Mouse (Mus musculus) yolk sac, embryonic 10.5 days (tissue): Measurements from ENCODE around the gene Rnf44.

Source experiments
- DNase-seq: peaks from one replicate; pipeline ENCODE4 v3.0.0-alpha.2; 2017; ENCODE audit warnings: low spot score

Rnf44 gene

DNA sequence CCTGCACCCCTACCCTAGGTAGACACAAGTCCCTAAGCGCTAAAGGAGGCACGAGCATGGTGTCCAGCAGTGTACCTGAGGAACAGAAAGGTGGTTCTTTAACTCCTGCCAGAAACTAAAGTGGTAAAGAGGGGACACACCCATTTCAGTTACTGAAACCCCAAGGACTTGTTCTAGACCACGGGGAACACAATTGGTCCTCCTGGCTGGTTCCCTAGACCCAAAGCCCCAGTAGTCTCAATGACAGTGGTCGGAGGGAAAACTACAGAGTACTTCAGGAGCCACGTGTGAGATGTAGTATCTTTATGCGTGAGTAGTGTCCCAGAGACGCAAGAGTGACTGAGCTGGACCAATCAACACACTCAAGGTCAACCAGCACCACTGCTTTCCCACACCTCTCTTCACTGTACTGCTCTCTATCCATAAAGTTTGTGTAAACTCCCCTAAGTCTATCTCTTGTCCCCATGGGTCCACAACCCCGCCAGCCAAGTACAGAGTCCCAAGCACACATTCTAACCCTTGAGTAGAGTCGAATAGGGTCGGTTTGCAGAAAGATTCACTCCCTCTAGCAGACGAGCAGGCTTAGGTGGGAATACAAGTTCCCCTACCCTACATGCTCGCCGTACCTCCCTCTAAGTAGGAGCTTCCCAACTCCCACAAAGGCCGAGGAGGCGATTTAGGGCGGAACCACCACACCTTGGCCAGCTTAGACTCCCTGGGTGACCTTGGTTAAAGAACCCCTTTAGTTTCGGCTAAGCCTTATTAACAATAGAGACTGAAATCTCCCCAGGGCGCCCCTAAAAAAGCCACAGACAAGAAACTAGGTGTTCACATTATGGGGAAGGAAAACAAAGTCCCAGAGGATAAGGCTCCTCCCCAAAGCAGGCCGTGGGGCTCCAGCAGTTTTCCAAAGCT lies 7.3 kb downstream of the Rnf44 start:
- DNase-seq, result no peak

- DNase-seq, result peak; percentile 41
Measured at GRCm38 (mm10) chr13:54685174-54685573, 8.5 kb downstream of the Rnf44 start.

DNA sequence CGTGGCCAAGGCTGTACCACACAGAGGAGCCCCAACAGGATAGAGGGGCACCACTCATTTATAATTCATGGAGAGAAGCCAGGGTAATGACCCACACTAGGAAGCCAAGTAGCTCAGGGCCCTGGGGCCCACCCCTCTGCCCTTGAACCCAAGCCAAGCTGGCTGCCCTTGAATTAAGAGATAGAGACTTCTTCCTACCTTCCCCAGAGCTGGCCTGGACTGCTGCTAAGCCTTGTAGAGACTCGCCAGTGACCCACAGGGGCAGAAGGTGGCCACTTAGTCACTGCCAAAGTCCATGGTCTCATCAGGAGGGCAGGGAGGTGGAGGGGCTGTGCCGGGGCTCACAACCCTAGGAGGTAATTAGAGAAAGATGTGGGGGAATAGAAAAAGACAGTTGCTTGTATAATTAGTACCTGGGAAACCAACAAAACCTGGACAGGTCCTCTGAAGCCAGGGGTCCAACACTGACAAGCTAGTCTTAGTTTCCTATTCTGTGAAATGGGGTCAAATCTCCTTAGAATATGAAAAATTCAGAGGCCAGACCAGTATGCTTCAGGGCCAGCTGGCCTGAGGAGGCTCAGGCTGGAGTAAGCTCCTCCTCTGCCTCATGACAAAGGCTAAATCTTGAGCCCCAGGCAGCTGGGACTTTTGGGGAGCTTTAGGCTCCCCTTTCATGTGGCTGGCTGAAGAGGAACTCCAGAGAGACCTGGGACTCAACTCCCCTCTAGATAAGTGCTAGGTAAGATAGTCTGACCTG lies 9.4 kb downstream of the Rnf44 start:
- DNase-seq, result no peak

- no peak for DNase-seq
Measured at GRCm38 (mm10) chr13:54683301-54683700, 10.4 kb downstream of the Rnf44 start.

DNA sequence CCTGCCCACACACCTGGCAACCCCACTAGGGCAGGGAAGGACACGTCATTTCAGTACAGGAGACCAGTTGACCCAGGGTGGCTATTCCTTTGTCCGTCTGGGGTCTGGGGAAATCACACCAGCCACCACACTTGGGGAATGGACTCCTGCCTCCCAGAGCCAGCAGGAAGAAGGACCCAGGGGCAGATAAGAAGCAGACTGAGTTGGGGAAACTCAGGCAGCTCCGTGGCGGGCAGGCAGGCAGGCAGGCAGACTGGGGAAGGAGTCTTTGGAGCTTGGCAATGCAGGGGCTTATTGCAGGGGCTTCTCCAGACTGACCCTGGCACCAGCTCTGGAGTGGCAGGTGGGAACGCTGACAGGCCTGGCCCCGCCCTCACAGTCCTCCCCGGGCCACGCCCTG lies 12.4 kb downstream of the Rnf44 start:
- DNase-seq, result no peak

DNA sequence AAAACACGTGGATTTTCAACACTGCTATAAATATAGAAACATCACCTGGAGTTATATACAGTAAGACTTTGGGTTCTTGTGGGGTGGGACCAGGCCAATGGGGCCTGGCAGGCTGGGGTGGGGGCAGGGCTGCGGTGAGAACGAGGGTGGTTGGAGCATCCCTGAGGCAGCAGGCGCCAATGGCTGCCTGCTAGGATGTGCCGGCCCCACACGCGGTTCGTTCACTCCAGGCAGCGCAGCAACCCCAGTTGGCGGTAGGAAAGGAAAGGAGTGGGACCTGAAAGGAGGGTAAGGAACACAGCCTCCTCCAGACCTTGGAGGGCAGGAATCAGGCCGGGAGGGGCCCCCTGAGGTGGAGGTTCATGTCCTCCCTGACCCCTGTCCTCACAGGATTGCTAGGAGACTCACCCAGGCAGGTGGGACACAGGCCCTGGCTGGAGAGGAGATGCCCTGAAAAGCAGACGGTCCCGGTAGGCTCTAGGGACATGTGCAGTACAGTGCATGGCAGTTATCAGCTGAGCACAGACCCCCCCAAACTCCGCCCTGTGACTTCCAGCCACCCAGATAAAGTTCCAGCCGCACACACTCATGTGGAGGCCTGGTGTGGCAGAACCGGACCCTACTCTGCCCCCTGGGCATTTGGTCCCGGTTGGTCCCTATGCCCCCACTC lies 13.4 kb downstream of the Rnf44 start:
- no peak for DNase-seq

DNA sequence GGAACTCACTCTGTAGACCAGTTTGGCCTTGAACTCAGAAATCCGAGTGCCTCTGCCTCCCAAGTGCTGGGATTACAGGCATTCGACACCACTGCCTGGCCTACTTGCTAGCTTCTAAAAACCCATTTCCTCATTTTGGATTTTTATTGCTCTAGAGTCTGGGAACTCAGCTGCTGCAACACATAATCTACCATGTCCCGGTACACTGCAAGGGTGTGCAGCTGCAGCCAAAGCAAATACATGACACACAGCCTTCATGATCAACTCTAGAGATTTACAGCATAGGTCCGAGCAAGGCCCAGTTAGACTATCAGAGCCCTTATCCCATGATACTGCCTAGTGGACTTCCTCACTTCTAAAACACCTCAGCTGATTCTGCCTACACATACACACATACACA lies 15.4 kb downstream of the Rnf44 start:
- no peak for DNase-seq

- DNase-seq, result peak; percentile 50
Measured at GRCm38 (mm10) chr13:54675895-54676590, 17.7 kb downstream of the Rnf44 start.

- no peak for DNase-seq
Measured at GRCm38 (mm10) chr13:54670491-54670890, 23.2 kb downstream of the Rnf44 start.

- DNase-seq, result no peak
Measured at GRCm38 (mm10) chr13:54665062-54665461, 28.6 kb downstream of the Rnf44 start.

GRCm38 (mm10) chr13:54664509-54664908 lies 29.2 kb downstream of the Rnf44 start:
- no peak for DNase-seq

DNA sequence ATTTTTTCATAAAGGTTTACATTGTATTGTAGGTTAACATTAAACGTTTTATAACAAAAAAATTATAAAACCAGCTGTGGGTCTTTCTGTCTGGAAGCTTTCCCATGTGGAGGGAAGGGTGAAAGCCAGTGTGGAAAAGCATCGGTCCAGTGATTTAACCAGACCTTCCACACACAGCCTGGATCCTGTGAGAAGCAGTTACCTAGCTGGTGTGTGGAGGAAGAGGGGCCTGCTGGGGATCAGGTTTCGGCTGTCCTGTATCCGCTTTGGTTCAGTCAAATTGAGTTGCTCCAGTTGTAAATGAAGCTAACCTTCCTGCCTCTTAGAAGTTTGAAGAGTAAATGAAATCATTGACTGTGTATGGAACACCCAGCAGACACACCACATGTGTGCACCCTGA lies 29.7 kb downstream of the Rnf44 start:
- DNase-seq, result no peak

GRCm38 (mm10) chr13:54661358-54661757 lies 32.3 kb downstream of the Rnf44 start:
- DNase-seq, result peak; percentile 39

DNA sequence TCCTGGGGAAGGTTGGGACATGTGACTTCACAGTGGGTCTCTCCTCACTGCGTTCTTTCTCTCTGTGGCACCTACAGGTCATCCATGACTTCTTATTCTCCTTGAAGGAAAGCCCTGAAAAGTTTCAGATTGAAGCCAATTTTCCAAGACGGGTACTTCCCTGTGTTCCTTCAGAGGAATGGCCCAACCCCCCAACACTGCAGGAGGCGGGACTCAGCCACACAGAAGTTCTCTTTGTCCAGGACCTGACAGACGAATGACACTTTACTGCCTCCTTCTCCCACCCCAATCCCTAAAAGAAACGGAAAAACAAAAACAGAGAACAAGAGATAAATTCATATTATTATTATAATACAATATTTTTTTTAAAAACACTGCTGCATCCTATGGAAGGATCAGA lies 32.8 kb downstream of the Rnf44 start:
- peak; percentile 32 for DNase-seq

DNA sequence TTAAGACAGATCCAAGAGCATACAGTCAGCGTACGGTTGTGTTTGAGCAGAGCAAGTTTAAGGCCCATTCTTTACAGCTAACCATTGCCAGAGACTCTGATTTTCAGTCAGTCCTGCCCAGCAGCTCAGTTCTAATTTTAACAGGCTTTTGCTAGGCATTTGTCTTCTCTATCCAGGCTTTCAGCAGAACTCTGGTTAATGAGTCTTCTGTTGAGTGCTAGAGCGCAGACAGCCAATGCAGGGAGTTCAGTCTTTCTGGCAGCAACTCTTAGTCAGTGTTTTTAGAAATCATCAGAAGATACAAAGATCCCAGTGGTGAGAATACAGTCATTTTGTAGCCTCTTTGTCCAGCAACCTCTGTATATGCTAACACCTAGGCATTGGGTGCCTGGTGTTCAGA lies 43.2 kb downstream of the Rnf44 start:
- DNase-seq, result no peak

DNA sequence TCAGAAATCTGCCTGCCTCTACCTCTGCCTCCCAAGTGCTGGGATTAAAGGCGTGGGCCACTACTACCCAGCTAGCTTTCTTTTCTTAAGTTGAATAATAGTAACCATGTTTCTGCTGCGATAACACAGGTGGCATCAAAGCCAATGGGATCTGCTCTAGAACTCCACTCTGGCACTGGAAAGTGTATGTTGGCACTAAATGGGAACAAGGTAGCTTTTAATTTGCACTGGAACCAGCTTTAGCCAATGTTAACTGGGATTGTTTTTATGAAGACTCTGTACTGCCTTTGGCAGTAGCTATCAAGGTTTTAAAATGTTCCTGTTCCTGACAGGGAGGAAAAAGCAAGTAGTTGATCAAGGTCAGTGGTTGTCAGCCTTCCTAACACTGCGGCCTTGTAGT lies 58.7 kb downstream of the Rnf44 start:
- no peak for DNase-seq

GRCm38 (mm10) chr13:54632731-54633277 lies 60.9 kb downstream of the Rnf44 start:
- peak; percentile 50 for DNase-seq
